Mouse (Mus musculus) MEL (cell line): Measurements from ENCODE around the gene Kazn. TPM values are rescaled to one million over a fixed set of nuclear protein-coding genes. Genes with fewer than 3 reads are reported as not detected.

Experiments used
- DNase-seq: peaks from one replicate; pipeline ENCODE4 v3.0.0; 2011; ENCODE audit warnings: low read depth, low spot score
- H3K27ac ChIP-seq: 2 replicates; pipeline ENCODE4 v1.5.1; 2012; ENCODE audit warnings: low read depth, mild to moderate bottlenecking, control low read depth, low read length, moderate library complexity; ENCODE audit not compliant: control insufficient read depth
- H3K27me3 ChIP-seq, 2 experiments: fragments of 150-350 bp in 1 of 2; sonication (generic) in 1 of 2; 2 replicates each; pipeline ENCODE4 v1.6.1; 2012; ENCODE audit warnings: low read length in 2 of 2, mild to moderate bottlenecking in 2 of 2, improper control_type of control experiment in 1 of 2, moderate library complexity in 1 of 2; ENCODE audit not compliant: insufficient read depth in 2 of 2, control insufficient read depth in 1 of 2
- H3K36me3 ChIP-seq, 2 experiments: 2 replicates each; pipeline ENCODE4 v1.6.1; 2012 to 2014; ENCODE audit warnings: low read length in 2 of 2, improper control_type of control experiment in 1 of 2, inconsistent platforms in 1 of 2, mild to moderate bottlenecking in 1 of 2; ENCODE audit not compliant: insufficient read depth in 2 of 2, control insufficient read depth in 1 of 2
- H3K4me1 ChIP-seq, 2 experiments: fragments of 150-350 bp in 1 of 2; sonication (generic) in 1 of 2; 2 replicates each; pipeline ENCODE4 v1.6.1; 2012; ENCODE audit warnings: low read length in 2 of 2, improper control_type of control experiment in 1 of 2, mild to moderate bottlenecking in 1 of 2; ENCODE audit not compliant: insufficient read depth in 2 of 2, control insufficient read depth in 1 of 2
- H3K4me3 ChIP-seq, 2 experiments: fragments of 150-350 bp in 1 of 2; sonication (generic) in 1 of 2; 2 replicates each; pipeline ENCODE4 v1.5.1; 2012; ENCODE audit warnings: low read depth in 2 of 2, low read length in 2 of 2, mild to moderate bottlenecking in 2 of 2, moderate library complexity in 2 of 2, control low read depth in 1 of 2, improper control_type of control experiment in 1 of 2; ENCODE audit not compliant: control insufficient read depth in 1 of 2, insufficient read depth in 1 of 2
- H3K79me2 ChIP-seq: 2 replicates; pipeline ENCODE4 v1.6.1; 2012; ENCODE audit warnings: mild to moderate bottlenecking, low read length, moderate library complexity; ENCODE audit not compliant: control insufficient read depth, poor library complexity, insufficient read depth
- H3K9ac ChIP-seq: 2 replicates; pipeline ENCODE4 v1.6.1; 2012; ENCODE audit warnings: low read depth, mild to moderate bottlenecking, control low read depth, low read length, moderate library complexity; ENCODE audit not compliant: control insufficient read depth, poor library complexity, severe bottlenecking
- H3K9me3 ChIP-seq: fragments of 150-350 bp; sonication (generic); replicated peaks from 2 replicates; pipeline ENCODE4 v1.6.1; 2012; ENCODE audit warnings: mild to moderate bottlenecking, low read length, improper control_type of control experiment, moderate library complexity; ENCODE audit not compliant: insufficient read depth
- BHLHE40 ChIP-seq: IDR thresholded peaks from 2 replicates; pipeline ENCODE4 v1.6.1; 2012; ENCODE audit warnings: low read depth, mild to moderate bottlenecking, inconsistent platforms, low read length, improper control_type of control experiment, borderline replicate concordance
- CHD2 ChIP-seq: IDR thresholded peaks from 2 replicates; pipeline ENCODE4 v1.6.1; 2011; ENCODE audit warnings: low read length, improper control_type of control experiment
- ELF1 ChIP-seq: IDR thresholded peaks from 2 replicates; pipeline ENCODE4 v1.6.1; 2014; ENCODE audit warnings: low read depth, mild to moderate bottlenecking, inconsistent platforms, low read length, improper control_type of control experiment, moderate library complexity
- ETS1 ChIP-seq: IDR thresholded peaks from 2 replicates; pipeline ENCODE4 v1.6.1; 2012; ENCODE audit warnings: low read depth, mild to moderate bottlenecking, inconsistent platforms, low read length, improper control_type of control experiment, moderate library complexity
- GATA1 ChIP-seq: IDR thresholded peaks from 2 replicates; pipeline ENCODE4 v1.6.1; 2011; ENCODE audit warnings: low read depth, low read length, improper control_type of control experiment
- HCFC1 ChIP-seq: IDR thresholded peaks from 2 replicates; pipeline ENCODE4 v1.6.1; 2012; ENCODE audit warnings: low read depth, mild to moderate bottlenecking, inconsistent platforms, low read length, improper control_type of control experiment, moderate library complexity
- KAT2A ChIP-seq: conservative IDR thresholded peaks from 2 replicates; pipeline ENCODE4 v1.6.1; 2012; ENCODE audit warnings: low read depth, low read length, improper control_type of control experiment, inconsistent platforms
- MAFK ChIP-seq: IDR thresholded peaks from 2 replicates; pipeline ENCODE4 v1.6.1; 2011; ENCODE audit warnings: low read depth, mild to moderate bottlenecking, low read length, improper control_type of control experiment, borderline replicate concordance
- MAX ChIP-seq: IDR thresholded peaks from 2 replicates; pipeline ENCODE4 v1.6.1; 2011; ENCODE audit warnings: low read length, improper control_type of control experiment
- MAZ ChIP-seq: IDR thresholded peaks from 2 replicates; pipeline ENCODE4 v1.6.1; 2012; ENCODE audit warnings: low read depth, mild to moderate bottlenecking, inconsistent platforms, low read length, improper control_type of control experiment
- MYC ChIP-seq: IDR thresholded peaks from 2 replicates; pipeline ENCODE4 v1.6.1; 2011; ENCODE audit warnings: low read depth, mild to moderate bottlenecking, low read length, improper control_type of control experiment, moderate library complexity
- NELFE ChIP-seq: IDR thresholded peaks from 2 replicates; pipeline ENCODE4 v1.6.1; 2011; ENCODE audit warnings: low read depth, low read length, improper control_type of control experiment
- POLR2AphosphoS2 ChIP-seq: IDR thresholded peaks from 2 replicates; pipeline ENCODE4 v1.6.1; 2011; ENCODE audit warnings: low read length, improper control_type of control experiment
- POLR2AphosphoS5 ChIP-seq: IDR thresholded peaks from 2 replicates; pipeline ENCODE4 v1.6.1; 2012; ENCODE audit warnings: low read depth, borderline replicate concordance, mild to moderate bottlenecking, inconsistent platforms, low read length, moderate library complexity, mixed read lengths
- TAL1 ChIP-seq: IDR thresholded peaks from 2 replicates; pipeline ENCODE4 v1.6.1; 2012; ENCODE audit warnings: mild to moderate bottlenecking, inconsistent platforms, low read length, moderate library complexity, mixed read lengths
- TBP ChIP-seq: IDR thresholded peaks from 2 replicates; pipeline ENCODE4 v1.8.0; 2011; ENCODE audit warnings: low read depth, low read length, improper control_type of control experiment
- TCF12 ChIP-seq: IDR thresholded peaks from 2 replicates; pipeline ENCODE4 v1.6.1; 2014; ENCODE audit warnings: low read depth, mild to moderate bottlenecking, inconsistent platforms, low read length, improper control_type of control experiment, moderate library complexity
- USF1 ChIP-seq: IDR thresholded peaks from 2 replicates; pipeline ENCODE4 v1.6.1; 2014; ENCODE audit warnings: low read depth, mild to moderate bottlenecking, inconsistent platforms, low read length, improper control_type of control experiment, moderate library complexity
- ZC3H11A ChIP-seq: IDR thresholded peaks from 2 replicates; pipeline ENCODE4 v1.6.1; 2012; ENCODE audit warnings: low read depth, mild to moderate bottlenecking, inconsistent platforms, low read length, improper control_type of control experiment
- ZMIZ1 ChIP-seq: IDR thresholded peaks from 2 replicates; pipeline ENCODE4 v1.6.1; 2012; ENCODE audit warnings: low read depth, mild to moderate bottlenecking, inconsistent platforms, low read length, improper control_type of control experiment, moderate library complexity
- polyA plus RNA-seq, 2 experiments: library from polyadenylated mRNA; stranded (reverse) in 1 of 2; unstranded in 1 of 2; fragments of >175 nt in 1 of 2; fragments of >200 nt in 1 of 2; gene quantifications; 2 replicates each; pipeline versions ENCODE4 v1.2.1 to v1.2.4; 2012; ENCODE audit warnings: low replicate concordance in 2 of 2, low read depth in 1 of 2; ENCODE audit not compliant: insufficient read length in 2 of 2, insufficient read depth in 1 of 2, missing spikeins in 1 of 2
- total RNA-seq: library from RNA; depleted of rRNA; stranded (reverse); fragments of 300-350 nt; gene quantifications from 2 replicates; pipeline ENCODE4 v1.2.3, GENCODE M21; 2012

Kazn gene
- total and polyA plus RNA-seq, 3 experiments, result not detected

- Histone ChIP-seq H3K36me3 (no peaks in the 10 kb centered on the region), H3K9ac (no peak overlapping the region), H3K27me3 (no peaks in the 10 kb centered on the region), H3K4me3 (no peak overlapping the region), H3K27ac (no peak overlapping the region), H3K79me2 (no peaks in the 10 kb centered on the region), H3K4me1 (no peaks in the 10 kb centered on the region), H3K9me3 (no peaks in the 10 kb centered on the region; the same call in 1 of the 2 replicates)
- DNase-seq, result no peak
- no peak for TF ChIP-seq MYC
- no peak for TF ChIP-seq TAL1
- TF ChIP-seq KAT2A, result no peak
- TF ChIP-seq USF1, result no peak
- no peak for TF ChIP-seq CHD2
- no peak for TF ChIP-seq NELFE
- TF ChIP-seq HCFC1, result no peak
- no peak for TF ChIP-seq ZC3H11A
- TF ChIP-seq GATA1, result no peak
- no peak for TF ChIP-seq MAX
- no peak for TF ChIP-seq TBP
Measured at GRCm38 (mm10) chr4:142088409-142088808, 150.8 kb downstream of the Kazn start.

- H3K4me1 ChIP-seq, result no peaks in the 10 kb centered on the region
- H3K9ac ChIP-seq, result no peak overlapping the region
- TF ChIP-seq KAT2A (no peak), BHLHE40 (no peak), MAX (no peak), POLR2AphosphoS5 (no peak)
- TF ChIP-seq, all 39 proteins: peak for 0
- H3K27me3 ChIP-seq, result no peaks in the 10 kb centered on the region
- H3K9me3 ChIP-seq, result no peaks in the 10 kb centered on the region; the same call in 1 of the 2 replicates
- H3K36me3 ChIP-seq, result no peaks in the 10 kb centered on the region
- H3K4me3 ChIP-seq, result no peak overlapping the region
- no peaks in the 10 kb centered on the region for H3K79me2 ChIP-seq
- no peak for DNase-seq
- no peak overlapping the region for H3K27ac ChIP-seq
Measured at GRCm38 (mm10) chr4:142084936-142085563, 154.2 kb downstream of the Kazn start.

GRCm38 (mm10) chr4:142084131-142084899 is 154.9 kb downstream of the Kazn start, which contains the start of gene Tmem51:
Gene Tmem51, minus strand, starts transcription at chr4:142084304.
- no peak within 1 kb of the TSS for H3K4me3 ChIP-seq
- no peak within 1 kb of the TSS for H3K27ac ChIP-seq
- no peak for DNase-seq
- TF ChIP-seq MAFK, result no peak
- TF ChIP-seq BHLHE40, result no peak
- no peak for TF ChIP-seq MAX
- TF ChIP-seq ZMIZ1, result no peak
- no peak for TF ChIP-seq MYC
- no peak for TF ChIP-seq ELF1
- TF ChIP-seq ETS1, result no peak
- no peak for TF ChIP-seq MAZ
- TF ChIP-seq POLR2AphosphoS2, result no peak
- no peak for TF ChIP-seq TAL1
- no peak for TF ChIP-seq TCF12
- H3K27me3 ChIP-seq, result no peaks in the 10 kb centered on the region
- no peaks in the 10 kb centered on the region for H3K4me1 ChIP-seq
- H3K9ac ChIP-seq, result no peak within 1 kb of the TSS
- no peaks in the 10 kb centered on the region for H3K36me3 ChIP-seq
- no peaks in the 10 kb centered on the region for H3K79me2 ChIP-seq
- H3K9me3 ChIP-seq, result no peaks in the 10 kb centered on the region; the same call in 1 of the 2 replicates
